In the genomic region with DNA sequence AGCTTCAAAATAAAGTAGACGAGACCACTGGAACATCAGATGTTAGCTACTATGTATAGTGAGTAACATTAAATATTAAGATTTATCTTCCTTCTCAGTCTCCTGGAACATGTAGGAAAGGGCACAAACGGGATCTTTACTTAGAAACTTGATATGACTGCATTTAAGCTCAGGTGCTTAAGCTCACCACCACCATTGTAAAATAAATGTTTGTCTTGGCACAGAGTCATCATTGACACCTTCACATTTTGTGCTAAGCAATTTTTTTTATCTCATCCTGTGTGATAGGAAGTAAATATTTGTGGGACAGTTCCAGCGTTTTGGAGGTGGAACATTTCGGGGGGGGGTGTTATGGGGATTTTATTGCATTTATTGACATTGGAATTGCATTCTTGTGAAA, we compare ENCODE assay signal across 18 mouse cellular contexts.
DNase-seq lines count a peak whose midpoint lies in the region; ATAC-seq and TF ChIP-seq lines count a peak whose summit lies in the region.
"Had no signal": no experiment of that assay in that cellular context is flagged by ENCODE, and none has a peak within 500 bp of the region (broad histone marks: within the 10 kb centered on the region; RNA-seq: fewer than 3 reads in every experiment).

No protein-coding gene starts in this region.

- DNase-seq in lung, adult 2 months: no peak
- DNase-seq in lung, postnatal 25 days (ENCODE audit: low spot score): peak; percentile 13
- no peak for DNase-seq in midbrain, postnatal 0 days (ENCODE audit: low spot score)
- no peak for DNase-seq in adrenal gland, adult 8-10 months
- DNase-seq: adrenal gland, postnatal 14 days; cerebellum, adult 11-12 months; forebrain, postnatal 0 days; heart, adult 18-20 months; heart, postnatal 10 days; heart, postnatal 4 days had no signal

- no peak overlapping the region for H3K4me3 ChIP-seq in intestine, embryonic 15.5 days (replicated peaks)
- no peak overlapping the region for H3K4me3 ChIP-seq in intestine, postnatal 0 days (ENCODE audit: low read depth, low read length)
- no peak overlapping the region for H3K4me3 ChIP-seq in lung, embryonic 15.5 days
- H3K4me3 ChIP-seq in lung, adult 2 months (replicated peaks; ENCODE audit: extremely low read depth, low read depth, low read length): no peak overlapping the region
- H3K4me3 ChIP-seq in stomach, embryonic 16.5 days (replicated peaks; ENCODE audit: low read length): no peak overlapping the region
- no peak overlapping the region for H3K4me3 ChIP-seq in midbrain, postnatal 0 days (ENCODE audit: low read depth, low read length)
- H3K4me3 ChIP-seq: embryonic facial prominence, embryonic 13.5 days; forebrain, embryonic 13.5 days; heart, embryonic 10.5 days; hindbrain, embryonic 12.5 days had no signal

- no peaks in the 10 kb centered on the region for H3K27me3 ChIP-seq in intestine, embryonic 15.5 days (replicated peaks)
- H3K27me3 ChIP-seq in intestine, postnatal 0 days (replicated peaks; ENCODE audit: control insufficient read depth, insufficient read depth, low read length): no peaks in the 10 kb centered on the region
- no peaks in the 10 kb centered on the region for H3K27me3 ChIP-seq in lung, embryonic 15.5 days
- H3K27me3 ChIP-seq in stomach, embryonic 16.5 days (ENCODE audit: control insufficient read depth, insufficient read depth, low read length): no peaks in the 10 kb centered on the region
- H3K27me3 ChIP-seq in midbrain, postnatal 0 days (ENCODE audit: insufficient read depth, low read length): no peaks in the 10 kb centered on the region
- H3K27me3 ChIP-seq: embryonic facial prominence, embryonic 13.5 days; forebrain, embryonic 13.5 days; hindbrain, embryonic 12.5 days had no signal

- 52% methylated on average over 4 of the region's 4 CpGs for WGBS in intestine, embryonic 15.5 days
- 35% methylated on average over 4 of the region's 4 CpGs for WGBS in intestine, postnatal 0 days
- WGBS in lung, embryonic 15.5 days: 24% methylated on average over 4 of the region's 4 CpGs
- WGBS in lung, adult 2 months: 17% methylated on average over 4 of the region's 4 CpGs
- 38% methylated on average over 4 of the region's 4 CpGs for WGBS in stomach, embryonic 16.5 days
- 78% methylated on average over 4 of the region's 4 CpGs for WGBS in midbrain, postnatal 0 days

- H3K36me3 ChIP-seq in intestine, embryonic 15.5 days: no peaks in the 10 kb centered on the region
- H3K36me3 ChIP-seq in intestine, postnatal 0 days (ENCODE audit: control insufficient read depth, insufficient read depth): no peaks in the 10 kb centered on the region
- H3K36me3 ChIP-seq in lung, embryonic 15.5 days: no peaks in the 10 kb centered on the region
- H3K36me3 ChIP-seq in stomach, embryonic 16.5 days (ENCODE audit: control insufficient read depth, insufficient read depth, low read length): no peaks in the 10 kb centered on the region
- no peaks in the 10 kb centered on the region for H3K36me3 ChIP-seq in midbrain, postnatal 0 days (ENCODE audit: insufficient read depth, low read length)
- H3K36me3 ChIP-seq: embryonic facial prominence, embryonic 13.5 days; heart, embryonic 10.5 days; hindbrain, embryonic 12.5 days had no signal

- H3K27ac ChIP-seq in intestine, embryonic 15.5 days: no peak overlapping the region
- H3K27ac ChIP-seq in intestine, postnatal 0 days (ENCODE audit: low read depth, low read length): no peak overlapping the region
- no peak overlapping the region for H3K27ac ChIP-seq in lung, embryonic 15.5 days
- no peak overlapping the region for H3K27ac ChIP-seq in stomach, embryonic 16.5 days (ENCODE audit: low read length)
- no peak overlapping the region for H3K27ac ChIP-seq in midbrain, postnatal 0 days (ENCODE audit: low read depth, low read length)
- H3K27ac ChIP-seq: embryonic facial prominence, embryonic 13.5 days; forebrain, embryonic 13.5 days; heart, embryonic 10.5 days; hindbrain, embryonic 12.5 days had no signal

- H3K4me1 ChIP-seq in intestine, embryonic 15.5 days (replicated peaks): no peaks in the 10 kb centered on the region
- H3K4me1 ChIP-seq in intestine, postnatal 0 days (replicated peaks; ENCODE audit: control insufficient read depth, insufficient read depth, low read length): no peaks in the 10 kb centered on the region
- H3K4me1 ChIP-seq in lung, embryonic 15.5 days: 0 out of 2 replicates have a peak, but pooled peaks cover 3% of the 10 kb centered on the region
- H3K4me1 ChIP-seq in lung, adult 2 months (ENCODE audit: control insufficient read depth, insufficient read depth, low read length): peaks cover 8% of the 10 kb centered on the region
- H3K4me1 ChIP-seq in stomach, embryonic 16.5 days (ENCODE audit: control insufficient read depth, insufficient read depth, low read length): no peaks in the 10 kb centered on the region
- H3K4me1 ChIP-seq in midbrain, postnatal 0 days (ENCODE audit: insufficient read depth, low read length): no peaks in the 10 kb centered on the region
- H3K4me1 ChIP-seq: embryonic facial prominence, embryonic 13.5 days; forebrain, embryonic 13.5 days; heart, embryonic 10.5 days; hindbrain, embryonic 12.5 days had no signal

- no peaks in the 10 kb centered on the region for H3K9me3 ChIP-seq in intestine, embryonic 15.5 days
- H3K9me3 ChIP-seq in intestine, postnatal 0 days (ENCODE audit: control insufficient read depth): no peaks in the 10 kb centered on the region
- no peaks in the 10 kb centered on the region for H3K9me3 ChIP-seq in lung, embryonic 15.5 days
- no peaks in the 10 kb centered on the region for H3K9me3 ChIP-seq in stomach, embryonic 16.5 days (replicated peaks; ENCODE audit: control insufficient read depth, low read length)
- no peaks in the 10 kb centered on the region for H3K9me3 ChIP-seq in midbrain, postnatal 0 days (ENCODE audit: low read length)
- H3K9me3 ChIP-seq: embryonic facial prominence, embryonic 13.5 days; forebrain, embryonic 13.5 days; heart, embryonic 10.5 days; hindbrain, embryonic 12.5 days had no signal

- TF ChIP-seq CTCF in intestine, postnatal 0 days (IDR thresholded peaks at IDR 0.05; ENCODE audit: low read depth): no peak
- no peak for TF ChIP-seq CTCF in lung, adult 2 months (IDR thresholded peaks at IDR 0.05; ENCODE audit: insufficient read depth, low read length)
- TF ChIP-seq CTCF in midbrain, postnatal 0 days (IDR thresholded peaks at IDR 0.05): no peak

- H3K4me2 ChIP-seq in intestine, embryonic 15.5 days (replicated peaks): no peak overlapping the region
- no peak overlapping the region for H3K4me2 ChIP-seq in intestine, postnatal 0 days (replicated peaks; ENCODE audit: low read depth)
- no peak overlapping the region for H3K4me2 ChIP-seq in lung, embryonic 15.5 days
- H3K4me2 ChIP-seq in stomach, embryonic 16.5 days (ENCODE audit: low read depth, low read length): no peak overlapping the region
- no peak overlapping the region for H3K4me2 ChIP-seq in midbrain, postnatal 0 days (ENCODE audit: low read depth, low read length, poor library complexity, severe bottlenecking)
- H3K4me2 ChIP-seq: embryonic facial prominence, embryonic 13.5 days; forebrain, embryonic 13.5 days; hindbrain, embryonic 12.5 days had no signal

- no peak for TF ChIP-seq POLR2A in lung, adult 2 months (IDR thresholded peaks at IDR 0.05; ENCODE audit: borderline replicate concordance, extremely low read depth, low read depth, low read length)

- H3K9ac ChIP-seq in intestine, embryonic 15.5 days: no peak overlapping the region
- no peak overlapping the region for H3K9ac ChIP-seq in intestine, postnatal 0 days (ENCODE audit: low read depth, low read length)
- no peak overlapping the region for H3K9ac ChIP-seq in lung, embryonic 15.5 days
- no peak overlapping the region for H3K9ac ChIP-seq in stomach, embryonic 16.5 days (ENCODE audit: low read length)
- H3K9ac ChIP-seq in midbrain, postnatal 0 days (replicated peaks; ENCODE audit: low read length, poor library complexity, severe bottlenecking): no peak overlapping the region
- H3K9ac ChIP-seq: embryonic facial prominence, embryonic 13.5 days; forebrain, embryonic 13.5 days; forebrain, postnatal 0 days; hindbrain, embryonic 12.5 days had no signal

- ATAC-seq in intestine, embryonic 15.5 days: peak; percentile 31; the same call in 1 of the 2 replicates
- ATAC-seq in intestine, postnatal 0 days: no peak
- ATAC-seq in lung, embryonic 15.5 days (ENCODE audit: borderline replicate concordance, extremely low read depth, low FRiP score, low TSS enrichment): 0 out of 2 replicates have a peak, but pooled peaks have one; percentile 14
- ATAC-seq in stomach, embryonic 16.5 days (ENCODE audit: insufficient read depth, low FRiP score): peak; percentile 72; the same call in 1 of the 2 replicates
- no peak for ATAC-seq in midbrain, postnatal 0 days (ENCODE audit: low FRiP score)
- ATAC-seq: forebrain, embryonic 13.5 days; forebrain, postnatal 0 days had no signal

Comparison
In these comparisons a context has a peak if more than half of its experiments do, and no peak if none do; other contexts are left out.
1. ATAC-seq: peak in intestine, embryonic 15.5 days (single experiment), lung, embryonic 15.5 days (single experiment) and stomach, embryonic 16.5 days (single experiment); none in intestine, postnatal 0 days (single experiment) and midbrain, postnatal 0 days (single experiment).